Mouse (Mus musculus): Measurements from ENCODE around the gene Nutf2-ps1.

DNA sequence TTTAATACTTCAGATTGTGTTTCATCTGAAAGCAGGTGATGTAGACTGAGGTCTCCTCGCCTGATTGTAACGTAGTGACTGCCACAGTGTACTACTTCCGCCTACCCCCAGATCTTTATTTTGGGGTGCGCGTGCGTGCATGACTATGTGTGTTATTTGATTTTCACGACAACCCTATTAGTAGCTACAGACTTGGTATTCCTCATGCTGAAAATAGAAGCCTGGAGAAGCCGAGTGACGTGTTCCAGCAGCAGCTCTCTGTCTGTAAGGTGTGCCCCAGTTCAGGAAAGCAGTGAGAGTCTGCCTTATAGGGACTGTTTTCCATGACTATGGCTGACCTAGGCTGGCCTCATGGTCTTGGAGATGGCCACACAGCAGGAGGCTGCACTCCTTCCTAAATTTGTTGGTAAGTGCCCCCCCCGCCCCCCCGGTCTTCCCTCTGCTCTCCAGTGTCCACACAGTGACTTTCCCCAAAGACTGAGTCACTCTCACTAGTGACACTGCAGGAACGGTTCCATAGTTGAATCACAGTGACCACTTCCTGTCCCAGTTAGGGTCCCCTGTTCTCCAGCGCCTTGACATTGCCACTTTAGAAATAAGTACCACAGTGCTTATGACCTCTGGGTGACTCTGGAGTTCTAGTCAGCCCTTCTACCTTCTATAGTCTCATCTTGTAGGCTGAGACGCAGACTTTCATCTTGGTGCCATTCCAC lies 23.1 kb downstream of the Nutf2-ps1 start:
- TF ChIP-seq CTCF (IDR thresholded peaks at IDR 0.05; ENCODE audit: low read depth) = no peak
- TF ChIP-seq EP300 (IDR thresholded peaks at IDR 0.05; ENCODE audit: low read depth) = no peak
